Mouse (Mus musculus) adrenal gland, postnatal 36 days (tissue): ENCODE measurements around the gene Zfp202. TPM values are rescaled to one million over a fixed set of nuclear protein-coding genes. Genes with fewer than 3 reads are reported as not detected.
A peak's percentile ranks its signal among the peaks of the same experiment; 100 is the strongest.
"Not testable (repeated sequence)": the region's sequence is repeated elsewhere in the genome, so short reads cannot be mapped to it uniquely, and the experiment has no call there.

Experiments
- DNase-seq, 2 experiments: peaks; one replicate each; pipeline ENCODE4 v3.0.0; 2021; ENCODE audit warnings: mixed read lengths in 1 of 2
- long read RNA-seq, 2 experiments: library from polyadenylated mRNA; stranded (forward); transcript quantifications; one replicate each; pipeline ENCODE4 v2.0.0; 2021; ENCODE audit warnings: borderline sequencing depth in 2 of 2
- total RNA-seq, 2 experiments: library from RNA; stranded (reverse); gene quantifications; 2 replicates each; pipeline ENCODE4 v1.2.3; 2021

Gene Zfp202
- 1 to 10 TPM; 5.6 to 6.2 TPM for total RNA-seq
- long read RNA-seq, experiment 1, partial matches to known transcripts = 1 of 9 reads
- long read RNA-seq, experiment 1, other reads (novel, unspliced or antisense) = 1 of 9 reads
- long read RNA-seq, experiment 2, partial matches to known transcripts = 0 of 1 reads
- long read RNA-seq, experiment 2, other reads (novel, unspliced or antisense) = 0 of 1 reads

DNA sequence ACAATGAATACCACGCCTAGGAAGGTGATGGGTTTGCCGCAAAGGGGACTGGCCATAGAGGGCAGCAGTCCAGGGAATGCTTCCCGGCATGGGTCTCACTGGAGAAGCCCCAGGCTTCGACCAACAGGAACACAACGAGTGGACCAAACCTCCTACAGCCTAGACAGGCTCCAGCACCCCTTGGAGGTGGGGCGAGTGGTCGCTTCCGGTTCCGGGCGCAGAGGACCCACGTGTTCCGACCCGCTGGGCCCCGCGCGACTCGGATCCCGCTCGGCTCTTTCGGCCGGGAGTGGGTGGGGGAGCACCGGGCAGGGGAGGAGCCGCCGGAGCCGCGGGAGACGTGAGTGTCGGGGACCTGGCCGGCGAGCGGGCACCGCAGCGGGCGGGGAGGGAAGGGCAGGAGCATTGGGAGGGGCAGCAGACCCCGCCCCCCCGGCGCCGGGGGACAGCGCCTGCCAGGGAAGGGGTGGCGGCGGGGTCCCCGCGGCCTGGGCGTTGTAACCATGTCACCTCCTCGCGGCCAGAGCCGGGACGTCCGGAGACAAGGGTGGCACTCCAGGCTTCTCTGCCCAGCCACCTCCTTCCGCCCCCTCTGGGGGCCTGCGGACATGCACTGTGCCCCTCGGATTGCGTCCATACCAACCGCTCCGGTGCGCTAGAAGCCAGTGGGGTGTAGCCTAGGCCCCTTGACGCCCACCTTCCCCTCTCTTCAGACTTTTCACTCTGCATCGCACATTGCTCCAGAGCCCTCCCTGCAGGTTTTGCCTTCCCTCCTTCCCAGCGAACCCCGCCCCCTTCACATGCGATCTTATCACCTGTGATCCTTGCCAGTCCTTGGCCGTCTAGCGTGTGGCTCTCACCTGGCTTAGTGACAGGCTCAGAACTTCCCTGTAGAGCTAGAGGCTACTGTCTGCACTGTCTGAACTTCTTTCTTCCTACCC, at the start of gene Zfp202:
Zfp202 (plus strand) TSS at position 219 of the 941 bp plus-strand sequence.
- peak; percentile 92 to 93 for DNase-seq

GRCm38 (mm10) chr9:40155118-40155644, 36.9 kb upstream of the Zfp202 start:
- no peak for DNase-seq

- DNase-seq = no peak
Measured at GRCm38 (mm10) chr9:40166446-40166845, 25.7 kb upstream of the Zfp202 start.

GRCm38 (mm10) chr9:40177017-40177416, 15.1 kb upstream of the Zfp202 start:
- DNase-seq = no peak

- DNase-seq = no peak
Measured at GRCm38 (mm10) chr9:40180620-40181019, 11.5 kb upstream of the Zfp202 start, which contains the start of gene Olfr986. Gene Olfr986 (plus strand): TSS chr9:40180920.

DNA sequence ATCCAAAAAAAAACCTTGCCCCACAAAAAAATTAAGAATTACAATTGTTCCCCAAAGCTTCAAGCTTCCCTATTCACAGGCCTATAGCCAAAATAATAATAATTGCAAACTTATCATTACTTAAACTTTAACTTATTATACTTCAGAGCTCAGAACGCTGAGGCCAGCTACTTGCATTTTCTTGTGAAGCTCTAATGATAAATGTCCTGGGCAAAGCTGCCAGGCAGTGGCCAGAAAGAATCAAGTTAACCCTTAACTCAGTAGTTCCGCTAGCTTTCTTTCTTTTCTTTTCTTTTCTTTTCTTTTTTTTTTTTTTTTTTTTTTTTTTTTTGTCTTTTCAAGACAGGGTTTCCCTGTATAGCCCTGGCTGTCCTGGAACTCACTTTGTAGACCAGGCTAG, 7.0 kb upstream of the Zfp202 start:
- not testable (repeated sequence) for DNase-seq

DNA sequence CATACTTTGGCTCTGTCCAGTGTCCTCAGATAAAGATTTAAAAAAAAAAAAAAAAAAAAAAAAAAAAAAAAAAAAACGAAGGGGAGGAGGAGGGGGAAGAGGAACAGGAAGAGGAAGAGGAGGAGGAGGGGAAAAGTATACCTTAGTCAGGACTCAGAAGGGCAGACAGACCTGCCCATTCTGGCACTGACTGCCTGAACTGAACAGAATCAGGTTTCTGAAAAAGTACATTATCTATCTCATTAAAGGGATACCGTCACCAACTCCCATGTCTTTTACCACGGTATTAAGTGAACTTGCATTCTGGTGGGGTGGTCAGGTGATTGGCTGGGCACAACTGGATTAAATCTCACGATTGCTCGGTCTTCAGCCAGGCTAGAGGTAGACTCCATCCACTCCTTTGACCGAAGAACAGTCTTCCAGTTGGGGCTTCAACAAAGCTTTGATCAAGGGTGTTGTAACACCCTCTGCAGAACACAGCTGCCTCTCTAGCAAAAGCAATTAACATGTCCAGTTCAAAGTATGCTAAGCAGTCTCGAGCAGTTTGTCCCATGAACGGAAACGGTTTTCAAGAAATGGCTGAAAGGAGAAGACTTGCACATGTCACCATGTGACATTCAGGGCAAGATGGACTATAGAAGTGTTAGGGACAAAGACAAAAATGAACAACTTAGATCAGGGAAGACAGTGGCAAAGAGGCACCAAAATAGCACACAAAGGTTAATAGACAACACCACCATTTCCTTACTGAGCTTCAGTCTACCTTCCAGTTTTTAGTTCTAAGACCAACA, 835 bp upstream of the Zfp202 start:
- no peak for DNase-seq

GRCm38 (mm10) chr9:40195981-40196380, 3.9 kb downstream of the Zfp202 start:
- peak; percentile 76 for DNase-seq

DNA sequence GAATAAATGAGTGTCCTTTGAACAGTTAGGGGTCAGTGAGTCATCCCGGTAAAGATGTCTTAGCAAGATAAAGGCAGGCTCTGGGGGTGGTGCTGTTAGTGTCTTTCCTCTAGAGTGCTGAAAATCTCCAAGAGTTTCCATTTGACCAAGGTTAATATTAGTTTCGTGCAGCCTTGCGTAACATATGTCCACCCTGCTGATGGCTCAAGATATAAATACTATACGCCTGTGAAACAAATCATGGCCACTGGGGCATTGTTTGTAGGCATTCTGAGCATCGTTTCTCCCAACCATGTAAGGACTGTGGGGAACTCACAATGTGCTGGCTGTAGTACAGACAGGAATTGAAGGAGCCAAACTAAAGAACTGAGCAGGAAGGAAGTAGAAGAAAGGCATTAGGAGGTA, 14.4 kb downstream of the Zfp202 start:
- no peak for DNase-seq

DNA sequence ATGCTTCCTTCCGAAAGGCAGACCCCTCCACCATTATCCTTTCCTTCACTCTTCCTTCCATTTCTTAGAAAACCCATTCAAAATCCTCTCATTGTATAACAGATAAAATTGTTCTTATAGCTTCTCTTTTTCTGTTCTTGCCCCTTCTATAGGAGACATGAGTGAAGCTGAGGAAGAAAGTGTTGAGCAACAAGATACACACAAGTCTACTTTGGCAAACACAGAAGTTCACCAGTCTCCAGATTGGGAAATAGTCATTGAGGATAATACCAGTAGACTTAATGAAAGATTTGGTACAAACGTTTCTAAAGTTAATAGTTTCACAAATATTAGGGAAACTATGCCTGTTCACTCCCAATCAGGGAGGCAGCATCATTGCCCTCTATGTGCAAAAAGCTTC, 18.6 kb downstream of the Zfp202 start:
- DNase-seq = no peak

GRCm38 (mm10) chr9:40214058-40214457, 21.9 kb downstream of the Zfp202 start:
- no peak for DNase-seq

DNA sequence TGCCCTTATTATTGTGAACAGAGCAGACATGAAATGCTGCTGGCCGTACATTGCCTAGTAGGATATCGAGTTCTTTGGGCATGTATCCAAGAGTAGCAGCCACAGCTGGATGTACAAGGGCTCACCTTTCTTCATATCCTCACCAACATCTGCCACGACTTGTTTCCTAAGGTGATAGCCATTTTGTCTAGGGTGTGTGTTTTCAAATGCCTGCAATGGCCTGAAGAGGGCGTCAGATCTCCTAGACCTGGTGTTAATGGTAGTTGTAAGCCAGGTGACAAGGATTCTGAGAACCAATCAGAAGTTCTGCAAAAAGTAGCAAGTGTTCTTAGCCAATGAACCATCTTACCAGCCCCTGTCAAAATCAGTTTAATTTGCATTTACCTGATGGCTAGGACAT, 24.5 kb downstream of the Zfp202 start:
- DNase-seq = no peak

DNA sequence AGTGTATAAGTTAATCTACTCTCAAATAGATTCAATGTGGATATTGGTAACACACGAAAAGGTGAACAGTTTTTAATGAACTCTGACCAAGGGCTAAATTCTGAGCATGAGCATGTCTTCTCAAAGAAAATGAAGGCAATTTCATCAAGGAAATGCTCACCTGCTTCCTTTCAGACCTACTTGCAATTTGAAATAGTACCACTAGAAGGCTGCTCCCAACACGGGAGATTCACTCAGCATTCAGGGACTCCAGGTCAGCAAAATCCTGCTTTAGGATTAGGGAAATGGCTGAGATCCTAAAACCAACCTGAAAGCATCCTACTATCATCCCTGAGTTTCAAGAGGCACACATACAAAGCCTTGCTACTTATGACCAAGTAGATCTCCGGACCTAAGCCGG, 32.2 kb downstream of the Zfp202 start:
- no peak for DNase-seq

GRCm38 (mm10) chr9:40227874-40228789, 36.0 kb downstream of the Zfp202 start:
- DNase-seq = peak; percentile 40 to 49

DNA sequence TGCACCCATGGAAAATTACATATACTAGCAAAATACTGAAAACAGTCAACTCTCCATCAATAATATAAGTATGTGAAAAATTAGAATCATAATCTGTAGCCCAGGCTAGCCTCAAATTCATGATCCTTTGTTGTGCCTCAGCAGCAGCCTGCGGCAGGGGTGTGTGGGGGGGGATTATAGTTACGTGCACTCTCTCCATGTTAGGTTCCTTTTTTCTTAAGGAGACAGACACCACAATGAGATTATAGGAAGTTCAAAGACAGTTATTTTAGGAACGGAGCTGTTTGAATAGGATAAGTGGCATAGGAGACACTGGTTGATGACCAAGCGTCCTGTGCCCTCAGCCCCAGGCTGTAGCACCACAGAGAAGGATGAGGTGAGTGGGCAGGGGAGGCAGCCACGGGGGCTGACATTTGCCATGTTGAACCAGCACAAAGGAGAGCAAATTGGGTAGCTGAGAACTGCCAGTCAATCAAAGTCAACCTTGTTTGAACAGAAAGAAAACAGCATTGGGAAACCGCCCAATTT, 36.8 kb downstream of the Zfp202 start:
- DNase-seq = no peak

- DNase-seq = no peak
Measured at GRCm38 (mm10) chr9:40229479-40229878, 37.4 kb downstream of the Zfp202 start.

DNA sequence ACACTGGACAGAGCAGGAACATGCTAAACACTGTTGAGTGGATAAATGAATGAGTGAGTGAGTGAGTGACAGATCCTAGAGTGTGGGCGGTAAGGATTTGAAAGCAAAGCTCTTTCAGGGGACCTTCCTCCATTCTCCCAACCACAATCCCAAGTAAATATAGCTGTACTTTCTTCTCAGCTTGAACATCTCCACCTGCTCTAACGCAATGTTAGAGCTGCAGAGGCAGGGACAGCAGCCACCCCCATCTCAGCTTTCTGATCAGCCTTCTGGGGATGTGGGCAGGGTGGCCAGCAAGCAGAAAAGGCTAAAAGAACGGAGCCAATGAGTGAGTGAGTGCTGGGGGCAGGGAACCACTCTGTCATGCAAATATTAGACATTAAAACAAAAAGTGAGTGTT, 38.9 kb downstream of the Zfp202 start:
- no peak for DNase-seq

DNA sequence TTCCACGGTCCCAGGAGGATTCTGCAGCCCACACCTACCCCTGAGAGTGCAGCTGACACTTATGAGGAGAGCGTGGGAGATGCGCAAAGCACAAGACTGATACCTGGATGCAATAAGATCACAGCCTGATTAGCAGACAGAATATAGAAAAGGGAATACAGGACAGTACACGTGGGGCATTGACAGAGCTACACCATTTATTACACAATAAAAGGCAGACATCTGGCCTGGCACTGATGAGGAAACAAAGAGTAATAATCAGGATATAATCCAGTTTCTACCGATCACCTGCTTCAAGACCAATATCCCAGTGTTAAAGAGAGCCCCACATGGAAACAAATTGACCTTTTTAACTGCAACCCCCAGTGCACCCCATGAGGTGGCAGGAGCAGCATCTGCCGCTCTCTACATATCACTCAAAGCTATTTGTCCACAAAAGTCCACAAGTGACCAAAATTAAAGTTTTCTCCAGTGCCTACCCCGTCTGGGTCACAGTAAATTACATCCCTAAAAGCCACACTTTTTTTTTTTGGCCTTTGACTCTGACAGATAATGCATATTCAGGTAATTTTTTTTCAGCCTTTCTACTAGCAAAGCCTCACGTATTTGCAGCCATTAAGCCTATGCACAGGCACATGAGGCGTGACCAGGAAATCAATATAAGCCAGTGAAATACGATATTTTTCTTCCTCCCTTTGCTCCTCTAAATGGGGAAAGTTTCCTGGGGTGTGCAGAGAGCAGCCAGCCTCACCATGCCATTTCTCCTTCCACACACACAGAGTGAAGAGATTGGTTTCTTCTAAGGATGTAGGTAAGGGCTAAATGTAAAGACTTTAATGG, 42.3 kb downstream of the Zfp202 start:
- DNase-seq = no peak

GRCm38 (mm10) chr9:40235220-40235619, 43.1 kb downstream of the Zfp202 start:
- DNase-seq = no peak

DNA sequence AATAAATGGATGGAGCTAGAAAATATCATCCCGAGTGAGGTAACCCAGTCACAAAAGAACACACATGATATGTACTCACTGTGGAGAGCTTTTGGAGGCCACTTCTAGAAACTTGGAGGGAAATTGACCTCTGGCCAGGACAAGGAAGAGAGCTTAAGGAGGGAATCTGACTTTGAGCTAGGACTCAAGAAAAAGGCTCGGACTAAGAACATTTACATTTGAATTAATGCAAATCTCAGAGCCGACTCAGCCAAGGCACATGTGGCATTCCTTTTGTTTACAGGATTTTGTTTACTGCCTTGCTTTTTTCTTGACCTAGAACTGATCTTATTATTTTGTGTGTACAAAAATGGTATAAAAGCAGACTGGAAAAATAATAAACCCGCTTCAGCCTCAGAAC, 47.6 kb downstream of the Zfp202 start:
- DNase-seq = no peak
